Mouse (Mus musculus): ENCODE results near the gene Dpm3. TPM values are rescaled to one million over a fixed set of nuclear protein-coding genes. Genes with fewer than 3 reads are reported as not detected.

The Dpm3 gene
- total RNA-seq, 2 experiments from 2014 or later, result 4.3 to 42.3 TPM

GRCm38 (mm10) chr3:89315930-89316831 lies 57.0 kb downstream of the Dpm3 start:
- 0 out of 2 replicates have a peak, but pooled peaks have one; percentile 21 for ATAC-seq (replicated peaks; ENCODE audit: low FRiP score, poor library complexity, severe bottlenecking)

Other genes with a start within 250 kb of the Dpm3 start
- 0.38 and 2.5 TPM in 2 replicates for gene Rusc1, start 166.0 kb upstream of the Dpm3 start, total RNA-seq (2015; ENCODE audit: low replicate concordance)
- gene Rusc1, start 166.0 kb upstream of the Dpm3 start, total RNA-seq (2017; ENCODE audit: low replicate concordance), result 1.6 and 5.6 TPM in 2 replicates
- gene Gm43738, start 158.3 kb upstream of the Dpm3 start, total RNA-seq (2015; ENCODE audit: low replicate concordance), result not detected in 2 replicates
- gene Gm43738, start 158.3 kb upstream of the Dpm3 start, total RNA-seq (2017; ENCODE audit: low replicate concordance), result not detected in 2 replicates
- 17.1 and 33.6 TPM in 2 replicates for gene Fdps, start 157.4 kb upstream of the Dpm3 start, total RNA-seq (2015; ENCODE audit: low replicate concordance)
- 30.1 and 47.8 TPM in 2 replicates for gene Fdps, start 157.4 kb upstream of the Dpm3 start, total RNA-seq (2017; ENCODE audit: low replicate concordance)
- 22.5 and 23.4 TPM in 2 replicates for gene Pklr, start 123.2 kb upstream of the Dpm3 start, total RNA-seq (2015; ENCODE audit: low replicate concordance)
- gene Pklr, start 123.2 kb upstream of the Dpm3 start, total RNA-seq (2017; ENCODE audit: low replicate concordance), result 5.6 and 5.7 TPM in 2 replicates
- not detected in 2 replicates for gene Hcn3, start 99.2 kb upstream of the Dpm3 start, total RNA-seq (2015; ENCODE audit: low replicate concordance)
- gene Hcn3, start 99.2 kb upstream of the Dpm3 start, total RNA-seq (2017; ENCODE audit: low replicate concordance), result 1.3 TPM in 1 of 2 replicates, not detected in the other
- gene Clk2, start 94.6 kb upstream of the Dpm3 start, total RNA-seq (2015; ENCODE audit: low replicate concordance), result 16.3 and 37.9 TPM in 2 replicates
- 24.4 and 47.4 TPM in 2 replicates for gene Clk2, start 94.6 kb upstream of the Dpm3 start, total RNA-seq (2017; ENCODE audit: low replicate concordance)
- 20.3 and 24.0 TPM in 2 replicates for gene Scamp3, start 81.9 kb upstream of the Dpm3 start, total RNA-seq (2015; ENCODE audit: low replicate concordance)
- gene Scamp3, start 81.9 kb upstream of the Dpm3 start, total RNA-seq (2017; ENCODE audit: low replicate concordance), result 3.5 and 5.8 TPM in 2 replicates
- 3.3 and 18.6 TPM in 2 replicates for gene Fam189b, start 76.2 kb upstream of the Dpm3 start, total RNA-seq (2015; ENCODE audit: low replicate concordance)
- 1.8 TPM in 1 of 2 replicates, not detected in the other for gene Fam189b, start 76.2 kb upstream of the Dpm3 start, total RNA-seq (2017; ENCODE audit: low replicate concordance)
- gene Gba, start 56.4 kb upstream of the Dpm3 start, total RNA-seq (2015; ENCODE audit: low replicate concordance), result 11.1 and 18.8 TPM in 2 replicates
- gene Gba, start 56.4 kb upstream of the Dpm3 start, total RNA-seq (2017; ENCODE audit: low replicate concordance), result 12.9 and 13.2 TPM in 2 replicates
- not detected in 2 replicates for gene Thbs3, start 44.2 kb upstream of the Dpm3 start, total RNA-seq (2015; ENCODE audit: low replicate concordance)
- gene Thbs3, start 44.2 kb upstream of the Dpm3 start, total RNA-seq (2017; ENCODE audit: low replicate concordance), result 1.7 TPM in 1 of 2 replicates, not detected in the other
- gene Mtx1, start 32.3 kb upstream of the Dpm3 start, total RNA-seq (2015; ENCODE audit: low replicate concordance), result 4.0 and 13.4 TPM in 2 replicates
- 8.6 and 13.4 TPM in 2 replicates for gene Mtx1, start 32.3 kb upstream of the Dpm3 start, total RNA-seq (2017; ENCODE audit: low replicate concordance)
- not detected in 2 replicates for gene Muc1, start 30.3 kb upstream of the Dpm3 start, total RNA-seq (2015; ENCODE audit: low replicate concordance)
- gene Muc1, start 30.3 kb upstream of the Dpm3 start, total RNA-seq (2017; ENCODE audit: low replicate concordance), result not detected in 2 replicates
- gene Krtcap2, start 13.4 kb upstream of the Dpm3 start, total RNA-seq (2015; ENCODE audit: low replicate concordance), result 47.0 and 49.8 TPM in 2 replicates
- 17.8 and 31.8 TPM in 2 replicates for gene Krtcap2, start 13.4 kb upstream of the Dpm3 start, total RNA-seq (2017; ENCODE audit: low replicate concordance)
- gene Trim46, start 13.0 kb upstream of the Dpm3 start, total RNA-seq (2015; ENCODE audit: low replicate concordance), result not detected in 2 replicates
- gene Trim46, start 13.0 kb upstream of the Dpm3 start, total RNA-seq (2017; ENCODE audit: low replicate concordance), result not detected in 2 replicates
- 8.8 and 12.9 TPM in 2 replicates for gene Slc50a1, start 11.2 kb downstream of the Dpm3 start, total RNA-seq (2015; ENCODE audit: low replicate concordance)
- gene Slc50a1, start 11.2 kb downstream of the Dpm3 start, total RNA-seq (2017; ENCODE audit: low replicate concordance), result 10.9 and 11.5 TPM in 2 replicates
- not detected in 2 replicates for gene Efna1, start 21.8 kb downstream of the Dpm3 start, total RNA-seq (2015; ENCODE audit: low replicate concordance)
- gene Efna1, start 21.8 kb downstream of the Dpm3 start, total RNA-seq (2017; ENCODE audit: low replicate concordance), result not detected in 2 replicates
- not detected in 2 replicates for gene Efna3, start 63.6 kb downstream of the Dpm3 start, total RNA-seq (2015; ENCODE audit: low replicate concordance)
- not detected in 2 replicates for gene Efna3, start 63.6 kb downstream of the Dpm3 start, total RNA-seq (2017; ENCODE audit: low replicate concordance)
- gene Efna4, start 78.7 kb downstream of the Dpm3 start, total RNA-seq (2015; ENCODE audit: low replicate concordance), result not detected in 2 replicates
- gene Efna4, start 78.7 kb downstream of the Dpm3 start, total RNA-seq (2017; ENCODE audit: low replicate concordance), result not detected in 2 replicates
- 25.3 and 34.2 TPM in 2 replicates for gene Adam15, start 90.6 kb downstream of the Dpm3 start, total RNA-seq (2015; ENCODE audit: low replicate concordance)
- 5.0 and 14.1 TPM in 2 replicates for gene Adam15, start 90.6 kb downstream of the Dpm3 start, total RNA-seq (2017; ENCODE audit: low replicate concordance)
- gene Dcst2, start 102.6 kb downstream of the Dpm3 start, total RNA-seq (2015; ENCODE audit: low replicate concordance), result not detected in 2 replicates
- not detected in 2 replicates for gene Dcst2, start 102.6 kb downstream of the Dpm3 start, total RNA-seq (2017; ENCODE audit: low replicate concordance)
- gene Dcst1, start 105.9 kb downstream of the Dpm3 start, total RNA-seq (2015; ENCODE audit: low replicate concordance), result not detected in 2 replicates
- gene Dcst1, start 105.9 kb downstream of the Dpm3 start, total RNA-seq (2017; ENCODE audit: low replicate concordance), result not detected in 2 replicates
- gene Zbtb7b, start 135.4 kb downstream of the Dpm3 start, total RNA-seq (2015; ENCODE audit: low replicate concordance), result 5.8 and 7.7 TPM in 2 replicates
- gene Zbtb7b, start 135.4 kb downstream of the Dpm3 start, total RNA-seq (2017; ENCODE audit: low replicate concordance), result 5.4 and 15.2 TPM in 2 replicates
- gene Lenep, start 143.4 kb downstream of the Dpm3 start, total RNA-seq (2015; ENCODE audit: low replicate concordance), result 0.63 and 3.7 TPM in 2 replicates
- gene Lenep, start 143.4 kb downstream of the Dpm3 start, total RNA-seq (2017; ENCODE audit: low replicate concordance), result 0.17 TPM in 1 of 2 replicates, not detected in the other
- 2.1 and 6.3 TPM in 2 replicates for gene Flad1, start 152.5 kb downstream of the Dpm3 start, total RNA-seq (2015; ENCODE audit: low replicate concordance)
- gene Flad1, start 152.5 kb downstream of the Dpm3 start, total RNA-seq (2017; ENCODE audit: low replicate concordance), result 1.8 and 3.1 TPM in 2 replicates
- 67.9 and 79.9 TPM in 2 replicates for gene Cks1b, start 159.0 kb downstream of the Dpm3 start, total RNA-seq (2015; ENCODE audit: low replicate concordance)
- 37.4 and 42.1 TPM in 2 replicates for gene Cks1b, start 159.0 kb downstream of the Dpm3 start, total RNA-seq (2017; ENCODE audit: low replicate concordance)
- gene Shc1, start 159.1 kb downstream of the Dpm3 start, total RNA-seq (2015; ENCODE audit: low replicate concordance), result 14.4 and 25.2 TPM in 2 replicates
- 21.3 and 24.1 TPM in 2 replicates for gene Shc1, start 159.1 kb downstream of the Dpm3 start, total RNA-seq (2017; ENCODE audit: low replicate concordance)
- gene Pygo2, start 170.9 kb downstream of the Dpm3 start, total RNA-seq (2015; ENCODE audit: low replicate concordance), result 9.8 and 11.5 TPM in 2 replicates
- 5.6 and 12.4 TPM in 2 replicates for gene Pygo2, start 170.9 kb downstream of the Dpm3 start, total RNA-seq (2017; ENCODE audit: low replicate concordance)
- gene Pbxip1, start 177.3 kb downstream of the Dpm3 start, total RNA-seq (2015; ENCODE audit: low replicate concordance), result 3.8 and 4.2 TPM in 2 replicates
- gene Pbxip1, start 177.3 kb downstream of the Dpm3 start, total RNA-seq (2017; ENCODE audit: low replicate concordance), result 6.2 and 8.6 TPM in 2 replicates
- gene Pmvk, start 195.2 kb downstream of the Dpm3 start, total RNA-seq (2015; ENCODE audit: low replicate concordance), result 5.4 and 8.1 TPM in 2 replicates
- gene Pmvk, start 195.2 kb downstream of the Dpm3 start, total RNA-seq (2017; ENCODE audit: low replicate concordance), result 6.6 and 10.1 TPM in 2 replicates